Mouse (Mus musculus) left cerebral cortex, adult 18-20 months (tissue): ENCODE data around the gene Tenm3. TPM values are rescaled to one million over a fixed set of nuclear protein-coding genes. Genes with fewer than 3 reads are reported as not detected.

Experiments
- DNase-seq, 2 experiments: peaks; one replicate each; pipeline ENCODE4 v3.0.0; 2021 to 2022; ENCODE audit warnings: low spot score in 2 of 2, mixed read lengths in 1 of 2
- total RNA-seq, 2 experiments: library from RNA; stranded (reverse); gene quantifications; 2 replicates each; pipeline ENCODE4 v1.2.3; 2021

The Tenm3 gene
- total RNA-seq, 2 experiments from 2014 or later = 63.4 to 78.5 TPM

DNA sequence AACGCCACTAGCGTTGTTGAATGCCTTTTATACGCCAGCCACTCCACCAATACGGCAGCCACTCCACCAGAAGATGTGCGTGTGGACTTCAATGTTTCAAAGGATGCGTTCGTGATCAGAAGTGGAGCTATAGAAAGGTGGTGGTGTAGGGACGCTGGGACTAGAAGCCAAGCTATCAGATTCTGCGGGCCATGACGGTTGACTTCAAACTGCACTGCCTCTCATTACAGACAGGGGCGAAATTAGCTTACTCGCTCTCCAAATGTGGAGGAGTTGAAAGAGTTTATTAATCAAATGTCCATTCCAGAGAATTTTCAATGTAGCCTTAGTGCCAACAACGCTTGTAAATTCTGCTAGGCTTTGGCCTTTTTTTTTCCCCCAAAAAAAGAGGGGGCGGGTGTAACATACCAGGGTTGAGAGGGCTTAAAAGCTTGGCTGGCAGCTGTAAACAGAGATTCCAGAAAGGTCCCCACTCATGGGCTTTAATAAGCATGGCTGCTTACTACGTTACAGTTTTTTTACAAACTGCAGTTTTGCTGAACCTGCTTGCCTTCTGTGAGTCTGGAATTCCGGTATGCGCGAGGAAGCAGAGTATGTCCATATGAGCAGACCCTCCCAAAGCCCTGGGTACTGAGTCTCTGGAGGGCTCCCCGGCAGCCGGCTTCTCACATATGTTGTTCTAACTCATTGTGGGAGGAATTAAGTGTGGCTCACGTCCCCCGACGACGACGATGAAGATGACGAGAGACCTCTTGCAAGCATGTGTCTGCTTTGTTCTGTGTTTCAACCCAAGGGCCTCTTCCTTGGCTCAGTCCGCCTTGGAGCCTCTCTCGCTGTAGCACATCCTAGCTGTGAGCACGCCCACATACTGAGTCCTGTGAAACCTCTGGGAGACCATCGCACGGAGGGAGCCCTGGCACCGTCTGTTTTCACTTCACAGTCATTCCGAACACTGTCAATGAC is 361.8 kb downstream of the Tenm3 start:
- DNase-seq = peak; percentile 31 to 50

DNA sequence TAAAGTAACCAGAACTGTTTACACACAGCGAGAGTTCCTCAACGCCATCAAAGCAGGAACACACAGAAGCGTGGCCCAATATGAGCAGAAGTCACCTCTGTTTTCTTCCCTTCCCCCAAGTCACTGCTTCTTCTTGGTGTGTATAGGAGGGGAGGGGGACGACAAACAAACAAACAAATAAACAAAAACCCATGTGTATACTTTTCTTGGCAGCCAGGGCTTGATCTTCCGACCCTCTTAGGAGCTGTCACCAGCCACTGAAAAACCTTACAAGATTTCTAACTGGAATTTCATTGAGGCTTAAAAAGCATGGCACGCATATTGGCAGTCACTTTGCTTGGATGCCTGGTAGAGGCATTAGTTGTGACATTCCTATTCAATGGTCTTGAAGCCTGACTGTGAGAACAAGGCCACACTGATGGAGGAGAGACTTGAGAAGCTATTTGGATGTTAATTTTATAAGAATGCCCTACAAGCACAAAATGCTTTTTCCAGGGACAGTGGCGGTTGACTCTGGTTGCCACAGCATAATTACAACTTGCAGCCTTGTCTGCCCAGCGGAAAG is 366.3 kb downstream of the Tenm3 start:
- no peak for DNase-seq

DNA sequence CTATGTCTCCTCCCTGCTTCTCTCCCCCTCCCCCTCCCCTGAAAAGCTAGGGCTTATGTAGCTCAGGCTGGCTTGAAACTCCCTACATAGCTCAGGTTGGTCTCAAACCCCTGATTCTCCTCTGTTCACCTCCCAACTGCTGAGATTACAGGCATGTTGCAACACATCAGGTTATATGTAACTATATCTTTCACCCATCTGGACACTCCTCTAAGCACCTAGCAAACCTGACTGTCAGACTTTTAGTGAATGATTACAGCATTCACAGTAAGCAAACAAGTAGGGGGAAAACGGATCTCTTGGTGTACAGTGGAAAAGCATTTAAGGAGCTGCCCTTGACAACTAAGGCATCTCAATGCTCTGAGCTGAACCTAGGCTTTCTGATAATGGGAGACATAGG is 366.9 kb downstream of the Tenm3 start:
- no peak for DNase-seq

DNA sequence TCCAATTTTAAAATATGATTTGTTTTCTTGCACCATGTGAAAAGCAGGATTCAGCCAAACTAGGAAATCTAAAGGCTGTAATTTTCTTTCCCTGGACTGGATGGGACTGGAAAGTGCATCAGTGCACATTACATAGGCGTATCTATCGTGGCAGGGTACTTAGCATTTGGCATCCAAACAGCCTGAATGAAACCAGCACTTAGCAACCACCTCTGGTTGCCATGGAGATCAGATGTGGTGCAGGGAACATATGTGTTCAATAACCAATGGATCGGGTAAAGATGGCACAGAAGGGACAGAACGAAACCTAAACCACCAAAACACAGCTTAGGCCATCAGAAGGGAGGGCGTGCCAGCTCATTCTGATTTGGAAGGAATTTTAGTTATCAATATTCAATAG is 376.1 kb downstream of the Tenm3 start:
- DNase-seq = no peak

DNA sequence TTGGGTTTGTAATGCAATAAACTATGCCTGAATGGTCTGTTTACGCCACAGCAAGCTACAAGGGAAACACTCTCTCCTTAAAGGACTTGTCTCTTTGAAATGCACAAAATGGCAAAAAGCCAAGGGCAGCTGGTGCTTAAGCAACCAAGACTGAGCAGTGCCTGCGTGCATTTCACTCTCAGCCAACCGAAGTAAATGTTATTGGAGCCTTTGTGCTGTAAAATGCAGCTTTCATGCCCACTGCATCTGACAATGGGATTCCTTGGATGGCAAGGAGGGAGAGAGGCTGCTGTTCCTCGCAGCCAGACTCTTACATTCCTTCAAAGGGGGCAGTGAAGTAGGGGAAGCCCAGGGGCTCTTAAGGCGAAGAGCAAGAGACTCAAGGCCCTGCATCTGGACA is 385.4 kb downstream of the Tenm3 start:
- no peak for DNase-seq

DNA sequence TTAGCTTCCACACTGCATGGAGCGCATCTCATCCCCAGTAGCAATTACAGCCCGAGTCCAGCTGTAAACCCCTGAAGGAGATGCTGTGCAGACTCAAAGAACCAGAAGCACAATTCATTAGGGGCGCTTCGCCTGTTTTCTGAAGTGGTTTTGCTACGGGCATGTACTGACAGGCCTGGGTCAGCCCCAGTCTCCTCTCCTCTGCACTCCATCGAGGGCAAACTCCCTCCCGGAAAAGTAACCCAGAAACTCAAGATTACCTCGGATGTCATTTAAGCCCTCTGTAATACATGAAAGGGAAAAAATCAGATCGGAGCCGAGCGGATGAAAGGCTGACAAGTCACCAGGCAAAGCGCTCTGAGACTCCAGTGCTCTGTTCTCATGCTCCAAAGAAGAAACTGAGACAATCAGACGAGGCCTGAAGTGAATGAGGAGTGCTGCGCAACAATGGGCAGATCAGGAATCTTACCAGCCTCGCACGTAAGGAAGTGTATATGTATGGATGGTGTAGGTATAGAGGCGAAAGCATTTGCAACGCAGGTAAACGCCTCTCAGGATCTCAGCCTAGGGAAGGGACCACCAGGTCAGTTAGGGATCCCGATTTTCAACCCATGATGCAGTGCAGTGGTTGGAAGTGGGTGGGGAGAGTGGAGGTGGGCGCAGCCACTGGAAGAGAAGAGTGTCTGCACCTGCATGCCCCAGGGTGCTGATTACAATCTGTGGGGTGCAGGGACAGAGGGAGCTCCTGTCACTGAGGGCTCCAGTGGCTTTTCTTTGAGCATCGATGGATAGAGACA is 387.2 kb downstream of the Tenm3 start:
- DNase-seq = no peak

DNA sequence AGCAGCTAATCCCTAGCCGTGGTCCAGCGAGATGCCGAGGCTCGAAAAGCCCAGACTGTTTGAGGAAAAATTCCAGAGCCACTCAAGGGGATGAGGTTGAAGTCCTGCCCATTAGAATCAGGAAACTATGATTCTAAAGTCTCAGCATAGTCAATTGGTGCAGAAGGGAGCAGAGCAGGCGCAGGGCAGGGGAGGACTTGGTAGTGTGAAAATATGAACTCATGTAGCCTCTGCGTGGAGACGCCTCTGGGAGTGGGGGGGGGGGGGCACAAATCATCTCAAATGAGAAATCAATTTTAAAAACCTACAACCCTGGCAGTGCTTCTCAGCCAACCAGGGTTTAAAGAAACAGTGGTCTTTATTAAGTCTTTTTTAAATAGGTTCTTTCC is 392.5 kb downstream of the Tenm3 start:
- DNase-seq = no peak

DNA sequence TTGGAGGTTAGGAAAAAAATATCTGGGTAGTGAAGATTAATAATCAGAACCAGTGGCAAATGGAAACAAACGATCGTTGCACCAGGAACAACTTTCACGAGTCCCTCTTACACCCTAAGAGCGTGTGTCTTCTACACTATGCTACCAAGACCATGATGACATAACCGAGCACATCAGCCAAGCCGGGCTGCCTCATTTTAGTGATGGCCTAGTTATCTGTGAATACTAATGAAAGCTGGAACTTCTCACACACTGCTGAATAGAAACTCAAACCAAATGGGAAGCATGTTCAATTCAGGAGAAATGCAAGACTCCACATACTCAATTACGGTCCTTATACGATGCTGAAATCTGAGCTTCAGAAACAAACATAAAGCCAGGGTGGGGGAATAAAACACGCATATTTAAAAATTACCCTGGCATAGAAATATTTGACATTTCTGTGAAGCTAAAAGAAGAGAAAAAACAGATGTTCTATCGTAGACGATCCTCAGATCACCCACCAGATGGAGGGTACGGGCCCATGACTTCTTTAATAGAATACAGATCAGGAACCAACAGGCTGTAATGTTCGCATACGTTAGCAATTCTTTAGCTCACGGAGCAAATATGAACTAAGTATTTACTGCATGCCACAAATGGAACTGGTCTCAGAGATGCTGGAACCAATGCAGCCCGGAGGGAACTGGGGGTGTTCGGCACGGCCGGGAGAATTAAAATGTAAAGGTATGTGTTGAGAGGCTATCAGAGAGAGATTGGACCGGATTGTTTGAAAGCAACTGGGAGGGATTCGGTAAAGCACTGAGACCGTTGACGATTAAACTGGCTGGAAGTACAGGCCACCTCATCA is 393.1 kb downstream of the Tenm3 start:
- DNase-seq = no peak

DNA sequence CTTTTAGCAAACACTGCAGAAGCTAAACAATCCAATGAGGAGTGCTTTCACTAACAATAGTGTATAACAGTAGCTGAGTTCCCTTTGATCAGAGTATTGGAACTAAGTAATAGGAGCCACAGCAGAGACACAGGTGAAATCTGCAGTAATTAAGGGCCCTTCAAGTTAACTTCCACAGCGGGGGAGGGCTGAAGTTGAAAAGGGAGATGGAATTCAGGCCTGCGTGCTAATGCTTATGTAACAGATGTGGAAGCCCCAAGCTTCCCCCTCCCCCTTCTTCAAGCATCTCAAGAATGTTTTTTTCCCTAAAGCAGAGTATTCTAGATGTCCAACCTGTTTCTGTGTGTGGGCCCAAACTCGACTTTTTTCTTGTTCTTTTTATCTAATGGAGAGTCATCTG is 394.1 kb downstream of the Tenm3 start:
- DNase-seq = no peak

DNA sequence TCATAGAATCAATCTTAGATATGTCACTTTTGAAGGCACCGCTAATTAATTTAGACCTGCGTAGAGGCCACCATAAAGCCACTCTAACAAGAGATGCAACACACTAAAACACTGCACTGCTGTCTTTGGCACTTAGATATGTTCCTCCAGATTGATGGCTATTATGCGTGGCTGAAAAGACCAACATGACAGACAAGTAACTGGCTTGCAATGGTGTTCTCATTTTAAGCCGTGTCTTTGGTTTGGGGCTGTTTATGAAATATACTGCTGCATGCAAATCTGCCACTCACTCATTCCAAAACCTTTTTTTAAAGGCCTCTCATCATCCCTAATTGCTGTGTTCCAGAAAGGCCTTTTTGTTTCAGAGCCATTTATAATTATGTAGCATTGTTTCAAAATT is 398.1 kb downstream of the Tenm3 start:
- DNase-seq = no peak

DNA sequence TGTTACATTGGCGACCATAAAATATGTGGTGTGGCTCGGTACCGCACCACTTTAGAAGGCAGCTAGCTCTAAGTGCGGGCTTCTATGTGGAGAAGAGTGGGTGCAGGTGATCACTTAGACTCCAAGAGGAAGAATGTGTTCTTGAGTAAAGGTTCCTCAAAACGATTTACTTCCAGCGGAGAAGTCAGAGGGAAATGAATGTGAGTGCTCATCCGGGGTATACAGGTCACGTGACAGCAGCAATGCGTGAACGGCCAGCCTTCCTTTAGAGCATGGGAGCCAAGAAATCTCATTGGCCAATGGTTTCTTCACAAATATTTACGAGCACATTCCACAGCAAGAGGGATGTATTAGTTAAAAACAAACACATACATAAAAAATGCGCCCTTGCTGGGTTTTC is 404.3 kb downstream of the Tenm3 start:
- DNase-seq = no peak

DNA sequence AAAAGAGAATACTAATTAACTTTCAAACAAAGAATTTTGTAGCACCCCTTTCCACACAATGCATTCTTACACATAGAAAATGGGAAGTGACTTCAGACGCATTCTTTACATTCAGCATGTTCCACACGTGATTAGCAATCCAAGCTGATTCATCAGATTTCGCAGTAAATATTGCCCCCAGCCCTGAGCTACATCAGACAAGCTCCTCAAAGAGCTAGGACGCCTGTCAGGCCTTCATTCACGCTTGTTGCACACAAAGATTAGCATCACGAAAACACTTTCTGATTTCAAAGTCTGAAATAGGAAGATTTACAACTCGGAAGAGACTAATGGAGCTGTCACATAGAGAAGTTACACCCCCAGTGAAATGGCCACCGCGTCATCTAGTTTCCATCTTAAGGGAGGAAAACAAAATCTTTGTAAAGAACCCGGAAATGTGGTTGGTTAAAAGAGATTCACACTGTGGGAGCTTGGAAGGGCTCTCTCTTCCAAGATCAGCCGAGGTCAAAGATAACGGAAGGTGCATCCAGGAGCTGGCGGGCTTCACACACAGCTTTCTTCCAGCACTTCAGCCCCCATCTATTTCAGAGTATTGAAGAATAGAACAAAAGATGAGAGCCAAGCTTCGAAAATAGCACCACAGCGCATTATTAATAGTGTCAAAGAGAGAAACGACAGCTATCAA is 406.1 kb downstream of the Tenm3 start:
- no peak for DNase-seq

DNA sequence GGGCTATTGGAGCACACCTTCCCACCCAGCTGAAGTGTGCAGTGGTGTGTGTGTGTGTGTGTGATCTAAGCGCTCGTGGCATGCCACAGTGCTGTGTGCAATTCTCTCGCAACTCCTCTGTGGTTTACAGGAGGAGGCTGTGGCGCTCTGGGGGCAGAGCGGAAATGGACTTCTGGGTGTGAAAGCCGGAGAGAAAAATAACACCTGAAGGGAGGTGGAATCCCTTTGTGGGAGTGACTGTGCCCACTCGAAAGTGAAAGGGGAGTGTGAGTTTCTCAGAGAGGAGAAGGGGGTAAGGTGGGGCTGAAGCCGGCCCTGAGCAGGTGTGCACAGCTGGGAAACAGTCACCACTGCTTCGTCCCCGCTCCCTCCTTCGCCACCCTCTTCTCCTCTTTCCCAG is 418.6 kb downstream of the Tenm3 start:
- DNase-seq = no peak

DNA sequence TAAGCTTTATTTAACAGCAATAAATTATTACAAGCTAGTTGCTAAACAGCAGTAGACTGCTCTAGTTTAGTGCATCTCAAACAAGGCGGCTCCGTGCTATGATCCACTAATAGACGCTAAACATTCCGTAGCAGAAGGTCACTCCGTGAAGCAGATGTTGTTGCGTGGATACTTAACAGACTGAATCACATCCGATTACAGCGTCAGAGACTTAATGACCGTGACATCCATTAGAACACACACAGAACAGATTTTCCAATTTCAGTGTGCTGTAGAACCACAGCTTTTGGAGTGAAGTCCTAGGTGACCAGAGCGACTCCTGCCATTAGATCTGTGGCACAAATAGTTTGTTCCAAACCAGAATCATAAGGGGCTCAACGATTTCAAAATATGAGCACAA is 426.0 kb downstream of the Tenm3 start:
- DNase-seq = no peak

DNA sequence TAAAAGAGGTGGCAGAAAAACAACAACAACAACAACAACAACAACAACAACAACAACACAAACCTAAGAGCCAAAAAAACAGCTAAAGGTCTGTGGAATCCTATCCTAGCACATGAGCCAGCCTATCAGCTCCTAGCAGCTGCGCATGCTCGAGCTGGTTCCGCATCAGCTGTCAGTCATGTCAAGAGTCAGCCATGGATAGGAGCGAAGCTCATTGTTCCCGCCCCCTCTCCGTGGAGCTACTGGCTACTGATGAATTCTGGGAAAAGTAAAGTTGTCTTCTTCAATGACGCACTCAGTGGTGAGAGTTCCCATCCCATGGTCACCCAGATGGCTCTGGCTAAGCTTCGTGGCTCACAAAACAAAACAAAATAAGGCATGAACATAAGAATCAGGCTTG is 432.8 kb downstream of the Tenm3 start:
- DNase-seq = no peak

DNA sequence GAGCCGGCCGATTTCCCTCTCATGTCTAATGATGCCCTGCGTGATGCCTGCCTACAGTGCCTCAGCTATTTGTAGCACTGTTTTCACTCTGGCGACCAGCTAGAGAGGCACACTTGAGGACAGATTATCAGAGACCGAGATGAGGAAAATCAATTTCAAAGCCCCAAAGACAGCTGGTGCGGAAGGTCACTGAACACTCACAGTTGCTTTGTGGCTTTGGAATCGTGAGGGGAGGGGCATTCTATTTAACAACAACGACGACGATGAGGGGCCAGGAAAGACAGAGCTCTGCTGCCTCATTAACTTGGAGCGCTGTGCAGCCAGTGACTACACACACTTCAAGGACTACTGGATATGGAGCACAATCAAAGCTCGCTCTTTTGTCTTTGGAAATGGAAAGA is 443.2 kb downstream of the Tenm3 start:
- DNase-seq = no peak

DNA sequence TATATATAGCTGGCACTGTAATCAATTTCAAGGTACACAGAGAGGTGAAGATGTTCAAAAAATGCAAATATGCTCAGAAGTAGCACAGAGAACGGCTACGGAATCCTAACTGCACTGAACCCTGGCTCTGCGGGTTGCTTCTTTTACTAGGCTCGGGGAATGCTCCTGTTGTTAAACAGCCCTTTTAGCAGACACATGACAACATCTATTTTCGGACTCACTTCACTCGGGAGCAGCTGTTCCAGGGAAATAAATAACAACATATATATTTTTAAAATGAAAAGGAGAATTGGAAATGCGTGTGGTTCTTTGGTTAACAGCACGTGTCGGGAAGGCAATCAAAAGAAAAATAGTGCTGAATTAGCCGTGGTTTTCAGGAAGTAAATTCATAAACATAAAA is 457.9 kb downstream of the Tenm3 start:
- no peak for DNase-seq

DNA sequence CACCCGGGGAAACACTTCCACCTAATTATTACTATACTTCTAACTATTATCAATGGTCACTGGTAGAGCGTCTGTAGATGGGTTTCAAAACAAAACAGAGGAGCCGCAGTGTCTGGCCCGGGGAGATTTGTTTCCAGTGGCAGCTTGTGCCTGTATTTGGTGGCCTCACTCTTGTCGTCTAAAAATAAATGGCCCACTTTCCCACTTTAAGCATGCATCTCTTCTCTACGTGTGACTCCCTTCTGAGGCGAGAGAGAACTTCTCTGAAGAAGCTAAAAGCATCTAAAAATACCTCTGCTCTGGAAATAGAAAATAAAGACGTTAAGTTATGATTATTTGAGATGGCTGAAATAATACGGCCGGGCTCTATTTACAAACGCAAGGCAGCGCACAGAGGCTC is 463.7 kb downstream of the Tenm3 start:
- DNase-seq = no peak

DNA sequence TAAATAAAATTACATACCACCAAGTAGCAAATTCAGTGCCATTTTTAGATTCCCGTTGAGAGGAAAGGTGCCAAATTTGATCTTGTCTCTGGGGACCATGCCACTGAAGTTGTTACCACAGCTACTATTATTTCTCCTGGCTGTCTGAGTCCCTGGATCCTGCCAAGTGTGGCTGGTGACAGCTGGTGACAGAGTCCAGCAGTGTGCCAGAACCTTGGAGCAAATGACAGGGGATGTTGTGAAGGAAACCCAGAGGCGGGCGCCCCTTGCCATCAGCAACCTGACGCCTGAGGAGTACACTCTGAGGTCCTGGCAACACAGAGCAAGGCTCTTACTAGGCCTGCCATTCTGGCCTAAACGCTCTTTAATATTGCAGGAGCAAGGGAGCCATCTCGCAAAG is 467.0 kb downstream of the Tenm3 start:
- DNase-seq = peak; percentile 30 to 58

DNA sequence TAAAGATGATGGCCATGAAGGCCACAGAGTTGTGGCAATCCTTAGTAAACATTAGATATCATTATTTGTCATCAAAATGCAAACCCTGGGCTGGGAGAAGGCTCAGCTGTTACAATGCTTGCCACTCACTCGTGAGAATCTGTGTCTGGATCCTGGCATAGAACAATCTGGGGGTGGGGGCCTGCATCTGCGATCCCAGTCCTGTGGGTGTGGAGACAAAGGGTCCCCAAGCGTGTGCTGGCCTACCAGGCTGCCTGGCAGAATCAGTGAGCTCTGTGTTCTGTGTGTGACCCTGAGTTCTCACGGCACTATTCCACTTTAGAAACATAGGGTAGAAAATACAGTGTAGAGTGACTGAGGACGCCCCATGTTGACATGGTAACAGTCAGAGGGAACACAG is 468.6 kb downstream of the Tenm3 start:
- DNase-seq = no peak

DNA sequence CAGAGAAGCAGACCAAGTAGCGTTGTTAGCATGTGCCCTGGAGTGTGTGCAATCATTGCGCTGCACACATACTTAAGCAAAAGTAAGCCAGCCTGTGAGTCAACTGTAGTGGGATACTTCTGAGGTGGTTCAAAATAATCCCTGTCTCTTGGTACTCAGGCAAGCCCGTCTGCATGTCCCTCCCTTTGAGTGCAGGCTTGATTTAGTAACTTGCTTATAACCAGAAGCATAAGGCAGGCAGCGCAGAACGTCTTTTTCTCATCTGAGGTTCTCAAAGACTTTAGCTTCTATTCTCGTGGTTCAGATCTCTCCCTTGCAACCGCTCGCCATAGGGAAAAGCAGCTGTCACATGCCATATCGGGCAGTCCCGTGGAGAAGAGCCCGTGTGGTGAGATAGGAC is 470.3 kb downstream of the Tenm3 start:
- DNase-seq = no peak
